Mouse (Mus musculus) limb, embryonic 12.5 days (tissue): ENCODE measurements around the gene Samd1. TPM values are rescaled to one million over a fixed set of nuclear protein-coding genes. Genes with fewer than 3 reads are reported as not detected.
A peak's percentile ranks its signal among the peaks of the same experiment; 100 is the strongest.

Experiments used
- ATAC-seq: fragments of 200-750 bp; cut with Nextera tagmentation; 2 replicates; pipeline ENCODE4 v1.8.0; 2017; ENCODE audit warnings: low read depth, moderate TSS enrichment; ENCODE audit not compliant: insufficient number of reproducible peaks, insufficient read depth, low FRiP score, low TSS enrichment
- H3K27ac ChIP-seq: fragments of 300-500 bp; sonication (generic); 2 replicates; pipeline ENCODE4 v1.5.1; 2016; ENCODE audit warnings: mild to moderate bottlenecking, moderate library complexity
- H3K27me3 ChIP-seq: fragments of 300-500 bp; sonication (generic); 2 replicates; pipeline ENCODE4 v1.6.1; 2016; ENCODE audit warnings: mild to moderate bottlenecking, moderate library complexity
- H3K36me3 ChIP-seq: fragments of 300-500 bp; sonication (generic); 2 replicates; pipeline ENCODE4 v1.6.1; 2016; ENCODE audit warnings: mild to moderate bottlenecking, moderate library complexity
- H3K4me1 ChIP-seq: fragments of 300-500 bp; sonication (generic); replicated peaks from 2 replicates; pipeline ENCODE4 v1.6.1; 2016
- H3K4me2 ChIP-seq: fragments of 300-500 bp; sonication (generic); 2 replicates; pipeline ENCODE4 v1.6.1; 2016; ENCODE audit warnings: mild to moderate bottlenecking, moderate library complexity
- H3K4me3 ChIP-seq: fragments of 300-500 bp; sonication (generic); replicated peaks from 2 replicates; pipeline ENCODE4 v1.5.1; 2016; ENCODE audit warnings: mild to moderate bottlenecking
- H3K9ac ChIP-seq: fragments of 300-500 bp; sonication (generic); replicated peaks from 2 replicates; pipeline ENCODE4 v1.6.1; 2016; ENCODE audit warnings: mild to moderate bottlenecking, moderate library complexity
- H3K9me3 ChIP-seq: fragments of 300-500 bp; sonication (generic); 2 replicates; pipeline ENCODE4 v1.6.1; 2016; ENCODE audit warnings: mild to moderate bottlenecking, moderate library complexity
- WGBS: fragments of 180-500 bp; shearing (Covaris S2); methylation state at CpG from one replicate; pipeline ENCODE4 v1.1.7; 2016; 5-methylcytosine and 5-hydroxymethylcytosine counted together
- polyA plus RNA-seq: library from polyadenylated mRNA; unstranded; fragments of >200 nt; fragmentation: Nextera tagmentation; extraction: Ambion mirVana; gene quantifications from 2 replicates; pipeline ENCODE4 v1.2.1, GENCODE M21; 2016

Samd1 gene
- polyA plus RNA-seq, 1 experiment from 2014 or later: 14.4 TPM

DNA sequence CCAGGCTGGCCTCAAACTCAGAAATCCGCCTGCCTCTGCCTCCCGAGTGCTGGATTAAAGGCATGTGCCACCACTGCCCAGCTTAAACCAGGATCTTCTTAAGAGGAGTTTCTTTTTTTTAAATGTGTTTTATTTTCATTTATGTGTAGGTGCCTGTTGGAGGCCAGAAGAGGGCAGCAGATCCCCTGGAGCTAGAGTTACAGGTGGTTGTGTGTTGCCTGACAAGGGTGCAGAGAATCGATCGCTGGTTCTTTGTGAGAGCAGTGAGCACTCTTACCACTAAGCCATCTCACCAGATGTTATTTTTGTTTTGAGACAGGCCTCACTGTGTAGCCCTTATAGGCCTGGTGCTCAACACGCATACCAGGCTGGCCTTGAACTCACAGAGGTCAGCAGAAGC is 18.4 kb downstream of the Samd1 start:
- 92% methylated on average over 5 of the region's 5 CpGs for WGBS
- Histone ChIP-seq H3K36me3 (no peaks in the 10 kb centered on the region), H3K9ac (no peak overlapping the region), H3K27ac (no peak overlapping the region), H3K4me2 (no peak overlapping the region), H3K27me3 (peaks cover 60% of the 10 kb centered on the region), H3K4me1 (peaks cover 17% of the 10 kb centered on the region), H3K9me3 (0 out of 2 replicates have a peak, but pooled peaks cover 4% of the 10 kb centered on the region), H3K4me3 (no peak overlapping the region)
- no peak for ATAC-seq

DNA sequence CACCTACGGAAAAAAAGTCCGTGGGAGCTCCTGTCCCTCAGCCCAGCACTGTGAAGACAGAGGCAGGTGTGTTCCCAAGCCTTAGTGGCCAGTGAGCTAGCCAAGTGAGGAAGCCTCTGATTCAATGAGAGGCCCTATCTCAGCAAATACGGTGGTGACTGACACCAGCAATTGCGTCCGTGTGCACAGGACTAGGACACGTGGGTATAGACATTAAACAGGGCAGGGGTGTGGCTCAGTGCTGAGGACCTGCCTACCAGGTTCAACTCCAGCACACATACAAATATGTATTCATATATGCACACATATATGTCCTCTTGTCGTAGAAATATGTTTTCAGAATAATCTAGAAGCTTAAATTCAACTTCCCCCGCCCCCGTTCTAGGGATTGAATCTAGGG is 22.3 kb downstream of the Samd1 start:
- Histone ChIP-seq H3K36me3 (no peaks in the 10 kb centered on the region), H3K9me3 (0 out of 2 replicates have a peak, but pooled peaks cover 4% of the 10 kb centered on the region), H3K4me2 (no peak overlapping the region), H3K27me3 (peaks cover 61% of the 10 kb centered on the region), H3K27ac (no peak overlapping the region), H3K9ac (no peak overlapping the region), H3K4me1 (0 out of 2 replicates have a peak, but pooled peaks cover 12% of the 10 kb centered on the region), H3K4me3 (no peak overlapping the region)
- 82% methylated on average over 9 of the region's 9 CpGs for WGBS
- no peak for ATAC-seq

- Histone ChIP-seq H3K4me2 (peak within 1 kb of the TSS; percentile 18), H3K36me3 (no peaks in the 10 kb centered on the region), H3K4me3 (0 out of 2 replicates have a peak within 1 kb of the TSS, but pooled peaks have one; percentile 3), H3K27ac (no peak within 1 kb of the TSS), H3K9ac (no peak within 1 kb of the TSS), H3K4me1 (0 out of 2 replicates have a peak, but pooled peaks cover 16% of the 10 kb centered on the region), H3K27me3 (peaks cover 64% of the 10 kb centered on the region), H3K9me3 (0 out of 2 replicates have a peak, but pooled peaks cover 2% of the 10 kb centered on the region)
- WGBS: 7% methylated on average over 18 of the region's 18 CpGs
- ATAC-seq: no peak
These were observed 23.6 kb downstream of the Samd1 start, which contains the start of gene Palm3 for GRCm38 (mm10) chr8:84021096-84021495. TSS of gene Palm3 (plus strand) at chr8:84021471.

DNA sequence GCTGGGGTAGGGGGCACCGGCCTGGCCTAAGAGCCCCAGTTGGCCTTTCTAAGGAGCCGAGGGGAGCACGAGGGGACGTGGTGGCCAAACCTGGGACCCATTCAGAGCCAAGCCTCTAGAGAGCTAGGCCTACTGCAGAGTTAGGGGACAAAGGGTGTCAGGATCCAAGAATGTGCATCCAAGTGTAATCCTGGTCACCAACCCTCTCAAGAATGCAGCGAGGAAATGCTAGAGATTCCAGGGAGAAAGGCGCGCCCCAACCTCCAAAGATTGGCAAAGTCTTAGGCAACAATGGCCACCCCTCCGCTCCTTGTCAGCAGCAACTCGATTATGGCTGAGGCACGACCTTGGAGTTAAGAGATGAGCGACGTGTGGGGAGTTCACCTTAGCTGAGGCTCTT is 24.1 kb downstream of the Samd1 start:
- Histone ChIP-seq H3K9ac (no peak overlapping the region), H3K9me3 (no peaks in the 10 kb centered on the region), H3K27me3 (peaks cover 68% of the 10 kb centered on the region), H3K4me2 (peak overlapping the region; percentile 18), H3K4me3 (no peak overlapping the region), H3K36me3 (no peaks in the 10 kb centered on the region), H3K27ac (no peak overlapping the region), H3K4me1 (0 out of 2 replicates have a peak, but pooled peaks cover 21% of the 10 kb centered on the region)
- ATAC-seq: no peak
- 49% methylated on average over 12 of the region's 12 CpGs for WGBS

GRCm38 (mm10) chr8:84023085-84023484 is 25.6 kb downstream of the Samd1 start:
- H3K27ac ChIP-seq: no peak overlapping the region
- H3K4me3 ChIP-seq: no peak overlapping the region
- peaks cover 83% of the 10 kb centered on the region for H3K27me3 ChIP-seq
- no peak overlapping the region for H3K9ac ChIP-seq
- WGBS: 15% methylated on average over 5 of the region's 5 CpGs
- H3K36me3 ChIP-seq: no peaks in the 10 kb centered on the region
- H3K9me3 ChIP-seq: no peaks in the 10 kb centered on the region
- ATAC-seq: no peak
- 0 out of 2 replicates have a peak, but pooled peaks cover 22% of the 10 kb centered on the region for H3K4me1 ChIP-seq
- H3K4me2 ChIP-seq: no peak overlapping the region

GRCm38 (mm10) chr8:84023631-84024030 is 26.2 kb downstream of the Samd1 start:
- 73% methylated on average over 1 of the region's 1 CpGs for WGBS
- Histone ChIP-seq H3K27ac (no peak overlapping the region), H3K4me3 (no peak overlapping the region), H3K36me3 (no peaks in the 10 kb centered on the region), H3K4me1 (0 out of 2 replicates have a peak, but pooled peaks cover 22% of the 10 kb centered on the region), H3K27me3 (peaks cover 88% of the 10 kb centered on the region), H3K4me2 (no peak overlapping the region), H3K9me3 (no peaks in the 10 kb centered on the region), H3K9ac (no peak overlapping the region)
- ATAC-seq: no peak

GRCm38 (mm10) chr8:84024171-84024570 is 26.7 kb downstream of the Samd1 start:
- WGBS: 11% methylated on average over 10 of the region's 10 CpGs

GRCm38 (mm10) chr8:84025863-84026262 is 28.4 kb downstream of the Samd1 start:
- peak; percentile 53 for ATAC-seq
- no peaks in the 10 kb centered on the region for H3K36me3 ChIP-seq
- peak overlapping the region; percentile 83 for H3K4me2 ChIP-seq
- H3K4me3 ChIP-seq: peak overlapping the region; percentile 52
- H3K4me1 ChIP-seq: 0 out of 2 replicates have a peak, but pooled peaks cover 22% of the 10 kb centered on the region
- H3K27me3 ChIP-seq: peaks cover 81% of the 10 kb centered on the region
- H3K27ac ChIP-seq: 0 out of 2 replicates have a peak overlapping the region, but pooled peaks have one; percentile 23
- no peaks in the 10 kb centered on the region for H3K9me3 ChIP-seq
- peak overlapping the region; percentile 58 for H3K9ac ChIP-seq
- under 1% methylated on average over 41 of the region's 41 CpGs for WGBS

More at GRCm38 (mm10) chr8:84024171-84024570, 26.7 kb downstream of the Samd1 start:
- Histone ChIP-seq H3K36me3 (no peaks in the 10 kb centered on the region), H3K4me2 (no peak overlapping the region), H3K9me3 (no peaks in the 10 kb centered on the region), H3K27ac (no peak overlapping the region), H3K4me1 (0 out of 2 replicates have a peak, but pooled peaks cover 22% of the 10 kb centered on the region), H3K27me3 (peaks cover 94% of the 10 kb centered on the region), H3K9ac (no peak overlapping the region), H3K4me3 (no peak overlapping the region)
- no peak for ATAC-seq

DNA sequence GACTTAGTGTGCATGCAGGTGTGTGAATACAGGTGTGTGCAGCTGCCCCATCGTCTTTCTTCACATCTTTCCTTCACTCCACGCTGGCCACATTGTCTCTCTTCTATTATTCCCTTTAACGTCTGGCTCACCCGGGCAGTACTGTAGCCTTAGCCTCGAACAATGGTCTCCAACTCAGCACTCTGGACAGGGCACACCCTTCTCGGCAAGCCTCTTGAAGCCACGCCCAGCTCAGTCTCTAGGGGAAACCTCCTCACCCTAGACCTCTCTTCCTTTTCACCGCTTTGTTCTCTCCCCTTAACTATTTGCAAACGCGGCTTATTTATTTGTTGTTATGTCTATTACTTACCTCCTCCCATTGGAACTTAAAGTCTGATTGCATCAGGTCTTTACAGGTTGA is 30.0 kb downstream of the Samd1 start:
- H3K4me3 ChIP-seq: no peak overlapping the region
- 0 out of 2 replicates have a peak, but pooled peaks cover 16% of the 10 kb centered on the region for H3K4me1 ChIP-seq
- H3K27ac ChIP-seq: no peak overlapping the region
- H3K27me3 ChIP-seq: peaks cover 65% of the 10 kb centered on the region
- H3K36me3 ChIP-seq: no peaks in the 10 kb centered on the region
- no peak overlapping the region for H3K4me2 ChIP-seq
- no peak overlapping the region for H3K9ac ChIP-seq
- WGBS: 10% methylated on average over 10 of the region's 10 CpGs
- H3K9me3 ChIP-seq: no peaks in the 10 kb centered on the region
- ATAC-seq: no peak

DNA sequence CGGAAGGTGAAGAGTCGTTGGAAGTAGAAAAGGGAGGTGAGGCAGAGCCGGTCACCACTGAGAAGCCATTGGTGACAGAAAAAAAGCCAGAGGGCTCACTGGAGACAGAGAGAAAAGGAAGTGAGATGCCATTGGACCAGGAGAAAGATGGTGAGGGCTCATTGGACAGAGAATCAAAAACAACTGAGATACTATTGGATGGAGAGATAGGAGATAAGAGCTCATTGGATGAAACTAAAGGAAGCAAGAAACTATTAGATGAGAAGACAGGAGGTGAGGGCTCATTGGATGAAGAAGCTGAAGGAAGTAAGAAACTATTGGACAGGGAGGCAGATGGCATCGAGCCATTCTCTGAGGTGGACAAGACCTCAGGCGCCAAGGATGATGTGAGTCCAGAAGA is 31.8 kb downstream of the Samd1 start:
- Histone ChIP-seq H3K9ac (no peak overlapping the region), H3K4me3 (no peak overlapping the region), H3K4me1 (0 out of 2 replicates have a peak, but pooled peaks cover 9% of the 10 kb centered on the region), H3K27ac (no peak overlapping the region), H3K36me3 (no peaks in the 10 kb centered on the region), H3K27me3 (peaks cover 50% of the 10 kb centered on the region), H3K9me3 (no peaks in the 10 kb centered on the region), H3K4me2 (no peak overlapping the region)
- no peak for ATAC-seq
- WGBS: 88% methylated on average over 5 of the region's 5 CpGs

- Histone ChIP-seq H3K4me3 (no peak overlapping the region), H3K27me3 (peaks cover 26% of the 10 kb centered on the region), H3K36me3 (no peaks in the 10 kb centered on the region), H3K4me2 (no peak overlapping the region), H3K9ac (no peak overlapping the region), H3K27ac (no peak overlapping the region), H3K9me3 (no peaks in the 10 kb centered on the region), H3K4me1 (no peaks in the 10 kb centered on the region)
- 76% methylated on average over 4 of the region's 4 CpGs for WGBS
- no peak for ATAC-seq
These were observed 35.3 kb downstream of the Samd1 start for GRCm38 (mm10) chr8:84032777-84033176.

- Histone ChIP-seq H3K36me3 (no peaks in the 10 kb centered on the region), H3K27me3 (peaks cover 58% of the 10 kb centered on the region), H3K27ac (no peak overlapping the region), H3K4me1 (peaks cover 12% of the 10 kb centered on the region), H3K9ac (no peak overlapping the region), H3K9me3 (no peaks in the 10 kb centered on the region), H3K4me3 (no peak overlapping the region), H3K4me2 (no peak overlapping the region)
- no peak for ATAC-seq
- WGBS: 76% methylated on average over 5 of the region's 5 CpGs
These were observed 40.5 kb downstream of the Samd1 start for GRCm38 (mm10) chr8:84038015-84038414.
